Mouse (Mus musculus): ENCODE measurements around the gene Cdk10.

DNA sequence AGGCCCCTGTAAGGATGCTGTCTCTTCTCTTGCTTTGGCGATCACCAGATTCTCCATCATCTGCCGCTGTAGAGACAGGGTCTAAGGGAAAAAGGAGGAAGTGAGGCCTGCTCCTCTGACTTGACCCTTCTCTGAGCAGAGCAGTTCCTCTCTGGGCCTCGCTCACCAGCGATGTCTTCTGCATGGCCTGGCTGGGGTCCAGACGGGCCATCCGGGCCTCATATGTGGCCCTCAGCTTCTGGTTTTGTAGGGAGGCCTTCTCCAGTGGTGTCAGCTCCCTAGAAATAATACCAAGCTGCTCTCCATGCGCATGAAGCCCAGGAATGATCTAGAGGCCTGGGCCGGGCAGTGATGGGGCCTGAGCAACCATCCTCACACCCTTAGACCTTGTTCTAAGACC, 24.0 kb downstream of the Cdk10 start:
- TF ChIP-seq CTCF (IDR thresholded peaks at IDR 0.05; ENCODE audit: control insufficient read depth, insufficient read depth, low read length) = no peak
- TF ChIP-seq POLR2A (IDR thresholded peaks at IDR 0.05; ENCODE audit: borderline replicate concordance, control insufficient read depth, low read depth, low read length) = no peak
